Comparison of ENCODE assay signal across 8 mouse cellular contexts in genomic region chr1:20450074-20450473, GRCm38 (mm10).
DNase-seq lines count a peak whose midpoint lies in the region; ATAC-seq and TF ChIP-seq lines count a peak whose summit lies in the region.
"Had no signal": no experiment of that assay in that cellular context is flagged by ENCODE, and none has a peak within 500 bp of the region (broad histone marks: within the 10 kb centered on the region; RNA-seq: fewer than 3 reads in every experiment).

No protein-coding gene starts in this region.

- no peak overlapping the region for H3K4me2 ChIP-seq in liver, embryonic 11.5 days
- no peak overlapping the region for H3K4me2 ChIP-seq in neural tube, embryonic 11.5 days (ENCODE audit: low read depth)

- H3K4me3 ChIP-seq in liver, adult 2 months (ENCODE audit: insufficient read depth, low read depth, low read length): no peak overlapping the region
- H3K4me3 ChIP-seq in liver, embryonic 11.5 days (ENCODE audit: low read depth, low read length): no peak overlapping the region
- no peak overlapping the region for H3K4me3 ChIP-seq in neural tube, embryonic 11.5 days (ENCODE audit: low read depth, low read length)
- H3K4me3 ChIP-seq: megakaryocyte, embryonic 14.5 days had no signal

- ATAC-seq in liver, embryonic 11.5 days (replicated peaks; ENCODE audit: low FRiP score): no peak
- ATAC-seq in neural tube, embryonic 11.5 days (ENCODE audit: insufficient read depth, low FRiP score, low TSS enrichment): peak; percentile 65

- DNase-seq in liver, adult 2 months (ENCODE audit: extremely low read depth, low read depth, low spot score): no peak
- no peak for DNase-seq in liver, embryonic 11.5 days (ENCODE audit: low spot score)
- DNase-seq in cerebellum, postnatal 4 days (ENCODE audit: low spot score in 2 of 2): peak; percentile 29 to 64
- peak; percentile 25 to 46 for DNase-seq in frontal cortex, postnatal 14 days (ENCODE audit: low spot score in 2 of 2)
- peak; percentile 20 to 23 for DNase-seq in left cerebral cortex, adult 8-10 months (ENCODE audit: low spot score in 2 of 2)
- peak; percentile 48 for DNase-seq in neural tube, embryonic 11.5 days (ENCODE audit: low spot score)
- DNase-seq in spleen, postnatal 4 days (ENCODE audit: low spot score in 2 of 2): no peak

- H3K27me3 ChIP-seq in liver, adult 2 months (ENCODE audit: control insufficient read depth, insufficient read depth, low read length): no peaks in the 10 kb centered on the region
- H3K27me3 ChIP-seq in liver, embryonic 11.5 days (replicated peaks; ENCODE audit: control insufficient read depth, insufficient read depth, low read length): no peaks in the 10 kb centered on the region
- H3K27me3 ChIP-seq in neural tube, embryonic 11.5 days (ENCODE audit: control insufficient read depth, insufficient read depth, low read length): no peaks in the 10 kb centered on the region
- H3K27me3 ChIP-seq: megakaryocyte, embryonic 14.5 days had no signal

- H3K79me2 ChIP-seq in liver, adult 2 months (ENCODE audit: control insufficient read depth, insufficient read depth, low read length): no peaks in the 10 kb centered on the region

- TF ChIP-seq POLR2A in liver, adult 2 months (IDR thresholded peaks at IDR 0.05; ENCODE audit: extremely low read depth, insufficient read depth, low read length): no peak

- H3K4me1 ChIP-seq in liver, adult 2 months (ENCODE audit: control insufficient read depth, insufficient read depth, low read length): no peaks in the 10 kb centered on the region
- H3K4me1 ChIP-seq in liver, embryonic 11.5 days (replicated peaks; ENCODE audit: control insufficient read depth, insufficient read depth, low read length): no peaks in the 10 kb centered on the region
- no peaks in the 10 kb centered on the region for H3K4me1 ChIP-seq in neural tube, embryonic 11.5 days (ENCODE audit: control insufficient read depth, insufficient read depth, low read length)
- H3K4me1 ChIP-seq: megakaryocyte, embryonic 14.5 days had no signal

- peak; percentile 48; the same call in 1 of the 2 replicates for TF ChIP-seq CTCF in liver, adult 2 months (IDR thresholded peaks at IDR 0.05; ENCODE audit: low read depth, low read length)

- H3K9ac ChIP-seq in liver, adult 2 months (ENCODE audit: low read depth, low read length): no peak overlapping the region
- H3K9ac ChIP-seq in liver, embryonic 11.5 days (ENCODE audit: low read depth, low read length): no peak overlapping the region
- H3K9ac ChIP-seq in neural tube, embryonic 11.5 days (ENCODE audit: low read length): no peak overlapping the region

- no peaks in the 10 kb centered on the region; the same call in 1 of the 2 replicates for H3K36me3 ChIP-seq in liver, adult 2 months (ENCODE audit: control insufficient read depth, insufficient read depth, low read length)
- no peaks in the 10 kb centered on the region for H3K36me3 ChIP-seq in liver, embryonic 11.5 days (ENCODE audit: control insufficient read depth, insufficient read depth, low read length)
- H3K36me3 ChIP-seq in neural tube, embryonic 11.5 days (ENCODE audit: control insufficient read depth, insufficient read depth, low read length): no peaks in the 10 kb centered on the region

- H3K27ac ChIP-seq in liver, adult 2 months (replicated peaks; ENCODE audit: insufficient read depth, low read depth, low read length): no peak overlapping the region
- no peak overlapping the region for H3K27ac ChIP-seq in liver, embryonic 11.5 days (ENCODE audit: low read depth, low read length)
- no peak overlapping the region for H3K27ac ChIP-seq in neural tube, embryonic 11.5 days (ENCODE audit: low read depth, low read length)

- H3K9me3 ChIP-seq in liver, embryonic 11.5 days (ENCODE audit: control insufficient read depth, low read length): no peaks in the 10 kb centered on the region
- no peaks in the 10 kb centered on the region for H3K9me3 ChIP-seq in neural tube, embryonic 11.5 days (ENCODE audit: control insufficient read depth, low read length)
- H3K9me3 ChIP-seq: megakaryocyte, embryonic 14.5 days had no signal

- 53% methylated on average over 10 of the region's 10 CpGs for WGBS in liver, adult 2 months
- WGBS in liver, embryonic 11.5 days: 36% methylated on average over 10 of the region's 10 CpGs
- WGBS in neural tube, embryonic 11.5 days: 32% methylated on average over 10 of the region's 10 CpGs

Comparison
In these comparisons a context has a peak if more than half of its experiments do, and no peak if none do; other contexts are left out.
1. DNase-seq: peak in cerebellum, postnatal 4 days (2 of 2), frontal cortex, postnatal 14 days (2 of 2), left cerebral cortex, adult 8-10 months (2 of 2) and neural tube, embryonic 11.5 days (single experiment); none in liver, adult 2 months (single experiment), liver, embryonic 11.5 days (single experiment) and spleen, postnatal 4 days (0 of 2).